Mouse (Mus musculus) megakaryocyte, embryonic 14.5 days (primary cell): ENCODE results near the gene Acp4. TPM values are rescaled to one million over a fixed set of nuclear protein-coding genes. Genes with fewer than 3 reads are reported as not detected.
"Not testable (repeated sequence)": the region's sequence is repeated elsewhere in the genome, so short reads cannot be mapped to it uniquely, and the experiment has no call there.

Experiments
- H3K27me3 ChIP-seq: replicated peaks from 2 replicates; pipeline ENCODE3; 2012; ENCODE audit warnings: inconsistent platforms
- H3K36me3 ChIP-seq: replicated peaks from 2 replicates; pipeline ENCODE3; 2012; ENCODE audit warnings: low read length, inconsistent platforms, mixed read lengths
- H3K4me1 ChIP-seq: 2 replicates; pipeline ENCODE4 v1.6.1; 2012; ENCODE audit warnings: inconsistent platforms
- H3K4me3 ChIP-seq: replicated peaks from 2 replicates; pipeline ENCODE3; 2012; ENCODE audit warnings: moderate library complexity, mild to moderate bottlenecking, inconsistent platforms
- H3K9me3 ChIP-seq: 2 replicates; pipeline ENCODE4 v1.6.1; 2012; ENCODE audit warnings: inconsistent platforms
- FLI1 ChIP-seq: IDR thresholded peaks from 2 replicates; pipeline ENCODE4 v1.6.1; 2012; ENCODE audit warnings: low read length, inconsistent platforms, mixed read lengths
- GATA1 ChIP-seq: IDR thresholded peaks from 3 replicates; pipeline ENCODE4 v1.6.1; 2012; ENCODE audit warnings: mixed read lengths, low read length, inconsistent platforms, borderline replicate concordance
- polyA plus RNA-seq: library from polyadenylated mRNA; stranded (reverse); fragments of >175 nt; gene quantifications from 2 replicates; pipeline ENCODE4 v1.2.3, GENCODE M21; 2012; ENCODE audit warnings: low replicate concordance; ENCODE audit not compliant: insufficient read depth

Gene Acp4
- polyA plus RNA-seq = not detected in 2 replicates

- Histone ChIP-seq H3K36me3 (peaks cover 24% of the 10 kb centered on the region), H3K4me1 (peaks cover 16% of the 10 kb centered on the region), H3K4me3 (no peak within 1 kb of the TSS), H3K27me3 (peaks cover 40% of the 10 kb centered on the region), H3K9me3 (no peaks in the 10 kb centered on the region)
- no peak for TF ChIP-seq GATA1
- TF ChIP-seq FLI1 = no peak
Observed at GRCm38 (mm10) chr7:44257278-44257677, at the start of gene Acp4. Gene Acp4, minus strand, starts transcription at chr7:44257378.

GRCm38 (mm10) chr7:44306516-44307240 is 49.5 kb upstream of the Acp4 start, which contains the start of gene Clec11a:
Gene Clec11a, minus strand, starts transcription at chr7:44306902.
- peaks cover 54% of the 10 kb centered on the region for H3K27me3 ChIP-seq
- no peak for TF ChIP-seq GATA1
- TF ChIP-seq FLI1 = no peak
- peak within 1 kb of the TSS; percentile 97 for H3K4me3 ChIP-seq
- H3K9me3 ChIP-seq = no peaks in the 10 kb centered on the region
- peaks cover 53% of the 10 kb centered on the region for H3K4me1 ChIP-seq
- H3K36me3 ChIP-seq = no peaks in the 10 kb centered on the region

GRCm38 (mm10) chr7:44305686-44306085 is 48.5 kb upstream of the Acp4 start:
- no peak for TF ChIP-seq FLI1
- TF ChIP-seq GATA1 = no peak
- peaks cover 43% of the 10 kb centered on the region for H3K4me1 ChIP-seq
- no peaks in the 10 kb centered on the region for H3K9me3 ChIP-seq
- no peaks in the 10 kb centered on the region for H3K36me3 ChIP-seq
- peaks cover 50% of the 10 kb centered on the region for H3K27me3 ChIP-seq
- H3K4me3 ChIP-seq = peak overlapping the region; percentile 97

DNA sequence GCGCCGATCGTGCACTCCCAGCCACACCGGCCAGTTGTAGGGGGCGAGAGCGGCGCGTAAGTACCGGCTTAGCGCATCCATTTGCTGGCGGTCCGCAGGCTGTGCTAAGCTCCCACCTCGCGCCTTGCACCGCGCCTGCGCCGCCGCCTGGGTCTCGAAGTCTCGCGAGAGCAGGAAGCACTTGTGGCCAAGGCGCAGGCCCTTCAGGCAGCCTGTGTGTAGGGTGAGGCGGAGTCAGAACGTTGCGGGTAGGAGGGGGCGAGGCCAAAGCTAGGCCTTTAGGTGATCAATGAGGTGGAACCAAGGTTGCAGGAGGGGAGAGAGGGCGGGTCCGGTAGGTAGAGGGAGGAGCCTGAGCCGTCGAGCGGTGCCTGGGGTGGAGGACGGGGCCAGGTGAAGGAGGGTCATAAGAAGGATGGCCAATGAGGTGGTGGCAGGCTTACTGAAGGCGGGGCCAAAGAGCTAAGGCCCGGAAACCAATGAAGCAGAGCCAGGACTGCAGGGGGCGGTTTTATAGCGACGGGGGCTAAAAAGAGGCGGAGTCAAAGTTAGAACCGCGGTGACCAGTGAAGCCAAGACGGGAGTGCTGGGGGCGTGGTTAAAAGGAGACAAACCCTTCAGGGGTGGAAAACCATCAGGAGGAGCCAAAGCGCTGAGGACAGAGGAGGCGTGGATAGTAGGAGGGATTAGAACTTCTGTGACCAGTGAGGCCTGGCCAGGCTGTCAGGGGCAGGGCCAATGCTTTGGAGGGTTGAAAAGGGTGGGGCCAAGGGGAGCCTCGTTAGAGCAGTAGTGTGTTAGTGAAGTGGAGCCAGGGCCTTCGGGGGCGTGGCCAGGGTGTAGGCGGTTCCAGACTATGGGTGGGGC is 47.8 kb upstream of the Acp4 start:
- peak overlapping the region; percentile 97 for H3K4me3 ChIP-seq
- peaks cover 48% of the 10 kb centered on the region for H3K27me3 ChIP-seq
- TF ChIP-seq FLI1 (no peak), GATA1 (no peak)

GRCm38 (mm10) chr7:44304463-44304774 is 47.2 kb upstream of the Acp4 start:
- no peak for TF ChIP-seq GATA1
- no peak for TF ChIP-seq FLI1
- Histone ChIP-seq H3K4me3 (peak overlapping the region; percentile 97), H3K4me1 (peaks cover 36% of the 10 kb centered on the region), H3K36me3 (no peaks in the 10 kb centered on the region), H3K27me3 (peaks cover 42% of the 10 kb centered on the region), H3K9me3 (no peaks in the 10 kb centered on the region)

More for the DNA sequence above, 47.8 kb upstream of the Acp4 start:
- Histone ChIP-seq H3K36me3 (no peaks in the 10 kb centered on the region), H3K9me3 (no peaks in the 10 kb centered on the region), H3K4me1 (peaks cover 36% of the 10 kb centered on the region)

DNA sequence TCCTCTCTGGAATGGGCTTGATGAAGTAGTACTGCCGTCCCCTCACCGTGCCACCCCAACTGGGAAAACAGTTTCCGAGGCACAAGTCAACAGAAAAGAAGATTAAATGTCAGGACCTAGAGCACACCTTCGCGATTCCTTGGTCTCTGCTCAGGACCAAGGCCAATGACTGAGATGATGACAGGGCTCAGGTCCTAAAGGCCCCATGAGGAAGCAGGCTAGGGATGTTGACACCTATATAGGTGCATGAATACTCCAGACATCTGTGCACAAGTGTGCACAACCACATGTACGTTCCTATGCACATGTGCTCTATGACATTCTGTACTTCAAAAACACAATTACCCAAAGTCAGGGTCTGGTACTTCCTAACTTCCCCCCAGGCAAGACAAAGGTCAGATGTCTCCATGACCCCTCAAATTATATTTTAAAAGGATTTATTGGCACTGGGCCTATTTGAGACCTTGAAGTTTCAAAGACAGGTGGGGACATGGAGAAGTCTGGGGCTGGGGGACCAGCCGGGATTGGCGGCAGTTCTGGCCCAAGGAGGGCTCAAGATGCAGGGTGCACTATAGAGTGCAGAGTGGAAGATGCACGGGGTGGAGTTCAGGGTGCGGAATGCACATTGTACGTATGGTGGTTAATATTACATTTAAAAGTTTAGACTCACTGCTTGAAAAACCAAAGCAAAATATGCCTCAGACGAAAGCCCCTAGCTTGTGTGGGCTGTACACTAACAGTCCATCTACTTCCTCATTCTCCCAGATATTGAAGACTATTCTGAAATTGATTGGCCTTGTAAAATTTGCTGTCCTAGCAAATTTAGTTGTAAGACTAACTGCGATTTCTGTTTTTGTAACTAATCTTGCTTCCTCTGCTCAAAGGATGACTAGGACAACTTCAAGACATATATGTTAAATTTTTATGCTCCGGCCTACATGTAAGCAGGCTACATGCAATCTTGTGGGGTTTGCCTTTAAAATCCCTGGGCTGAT is 46.5 kb upstream of the Acp4 start:
- no peak for TF ChIP-seq GATA1
- TF ChIP-seq FLI1 = no peak
- Histone ChIP-seq H3K27me3 (peaks cover 38% of the 10 kb centered on the region), H3K36me3 (no peaks in the 10 kb centered on the region), H3K4me3 (peak overlapping the region; percentile 97), H3K4me1 (peaks cover 36% of the 10 kb centered on the region), H3K9me3 (no peaks in the 10 kb centered on the region)

- peaks cover 20% of the 10 kb centered on the region for H3K9me3 ChIP-seq
- not testable (repeated sequence) for H3K36me3 ChIP-seq, H3K4me3 ChIP-seq, H3K4me1 ChIP-seq
- peaks cover 25% of the 10 kb centered on the region for H3K27me3 ChIP-seq
Observed at GRCm38 (mm10) chr7:44297501-44297900, 40.3 kb upstream of the Acp4 start.

GRCm38 (mm10) chr7:44291418-44291817 is 34.2 kb upstream of the Acp4 start:
- no peak for TF ChIP-seq GATA1
- no peak for TF ChIP-seq FLI1
- no peaks in the 10 kb centered on the region for H3K4me1 ChIP-seq
- peaks cover 28% of the 10 kb centered on the region for H3K9me3 ChIP-seq
- no peaks in the 10 kb centered on the region for H3K36me3 ChIP-seq
- H3K4me3 ChIP-seq = no peak overlapping the region
- H3K27me3 ChIP-seq = peaks cover 34% of the 10 kb centered on the region

DNA sequence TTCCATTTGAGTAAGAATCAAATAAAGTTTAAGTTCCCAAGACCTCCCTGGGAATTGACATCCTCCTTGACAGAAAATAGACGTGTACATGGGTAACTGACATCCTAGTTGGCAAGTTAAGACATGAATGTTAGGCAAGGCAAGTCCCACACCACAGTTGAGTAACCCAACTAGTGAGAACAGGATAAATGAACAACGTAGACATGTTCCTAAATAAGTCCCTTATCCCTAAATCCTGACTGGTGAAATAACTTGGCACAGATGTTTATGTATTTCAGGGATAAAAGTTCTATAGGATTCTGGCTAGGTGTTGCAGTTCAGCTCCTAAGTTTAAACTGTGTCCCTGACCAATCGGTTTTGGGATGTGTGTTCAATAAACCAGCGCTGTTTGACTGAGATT is 33.8 kb upstream of the Acp4 start:
- no peak overlapping the region for H3K4me3 ChIP-seq
- peaks cover 24% of the 10 kb centered on the region for H3K9me3 ChIP-seq
- H3K27me3 ChIP-seq = peaks cover 32% of the 10 kb centered on the region
- TF ChIP-seq FLI1 = no peak
- TF ChIP-seq GATA1 = no peak
- no peaks in the 10 kb centered on the region for H3K36me3 ChIP-seq
- no peaks in the 10 kb centered on the region for H3K4me1 ChIP-seq

DNA sequence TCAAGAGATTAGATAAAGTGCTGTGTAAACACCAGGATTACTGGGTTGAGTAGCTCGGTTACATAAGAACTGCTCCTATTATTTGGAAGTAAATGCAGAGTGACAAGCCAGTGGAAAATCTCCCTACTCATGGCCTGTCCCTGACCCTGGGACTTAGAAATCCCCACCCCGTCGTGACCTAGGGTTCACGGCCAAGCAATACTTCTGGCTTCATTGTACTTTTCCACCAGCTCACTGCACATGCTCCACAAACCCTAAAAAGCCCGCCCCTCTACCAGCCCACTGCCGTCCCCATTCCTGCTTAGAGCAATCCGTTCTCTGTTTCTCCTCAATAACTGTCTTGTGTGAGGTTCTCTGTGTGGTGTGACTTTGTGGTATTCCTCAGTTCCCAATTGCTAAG is 30.6 kb upstream of the Acp4 start:
- H3K27me3 ChIP-seq = peaks cover 35% of the 10 kb centered on the region
- peaks cover 16% of the 10 kb centered on the region for H3K9me3 ChIP-seq
- no peaks in the 10 kb centered on the region for H3K4me1 ChIP-seq
- TF ChIP-seq FLI1 = no peak
- TF ChIP-seq GATA1 = no peak
- H3K36me3 ChIP-seq = no peaks in the 10 kb centered on the region
- no peak overlapping the region for H3K4me3 ChIP-seq
